Mouse (Mus musculus) neural tube, embryonic 10.5 days (tissue): ENCODE data around the gene Flvcr2.
A peak's percentile ranks its signal among the peaks of the same experiment; 100 is the strongest.
"Not testable (repeated sequence)": the region's sequence is repeated elsewhere in the genome, so short reads cannot be mapped to it uniquely, and the experiment has no call there.

Experiments
- DNase-seq: peaks from one replicate; pipeline ENCODE4 v3.0.0-alpha.2; 2017; ENCODE audit warnings: low spot score; ENCODE audit errors: extremely low spot score

The Flvcr2 gene

GRCm38 (mm10) chr12:85745827-85746695 lies at the start of gene Flvcr2:
Gene Flvcr2 (plus strand): TSS chr12:85746539.
- DNase-seq, result peak; percentile 74

- DNase-seq, result not testable (repeated sequence)
These were observed 48.2 kb upstream of the Flvcr2 start for GRCm38 (mm10) chr12:85698179-85698578.

GRCm38 (mm10) chr12:85700191-85700841 lies 46.0 kb upstream of the Flvcr2 start:
- DNase-seq, result no peak

- no peak for DNase-seq
These were observed 45.5 kb upstream of the Flvcr2 start for GRCm38 (mm10) chr12:85700842-85701223.

- no peak for DNase-seq
These were observed 43.9 kb upstream of the Flvcr2 start for GRCm38 (mm10) chr12:85702166-85703055.

- DNase-seq, result no peak
These were observed 42.8 kb upstream of the Flvcr2 start for GRCm38 (mm10) chr12:85703507-85703906.

- no peak for DNase-seq
These were observed 41.8 kb upstream of the Flvcr2 start for GRCm38 (mm10) chr12:85704566-85704965.

- peak; percentile 71 for DNase-seq
These were observed 41.1 kb upstream of the Flvcr2 start for GRCm38 (mm10) chr12:85705002-85705830.

GRCm38 (mm10) chr12:85705831-85706530 lies 40.4 kb upstream of the Flvcr2 start:
- DNase-seq, result no peak

- no peak for DNase-seq
These were observed 39.4 kb upstream of the Flvcr2 start for GRCm38 (mm10) chr12:85706906-85707305.

GRCm38 (mm10) chr12:85707391-85707790 lies 38.9 kb upstream of the Flvcr2 start:
- no peak for DNase-seq

GRCm38 (mm10) chr12:85708556-85708955 lies 37.8 kb upstream of the Flvcr2 start:
- no peak for DNase-seq

GRCm38 (mm10) chr12:85710695-85711094 lies 35.6 kb upstream of the Flvcr2 start:
- DNase-seq, result no peak

- no peak for DNase-seq
These were observed 33.8 kb upstream of the Flvcr2 start for GRCm38 (mm10) chr12:85712587-85712986.

GRCm38 (mm10) chr12:85714126-85714525 lies 32.2 kb upstream of the Flvcr2 start:
- DNase-seq, result no peak

GRCm38 (mm10) chr12:85725306-85725705 lies 21.0 kb upstream of the Flvcr2 start:
- no peak for DNase-seq

- DNase-seq, result no peak
These were observed 19.5 kb upstream of the Flvcr2 start for GRCm38 (mm10) chr12:85726729-85727397.

- no peak for DNase-seq
These were observed 18.2 kb upstream of the Flvcr2 start for GRCm38 (mm10) chr12:85728181-85728580.
